Mouse (Mus musculus) adrenal gland, postnatal 36 days (tissue): ENCODE measurements at regions not wholly inside any gene's neighbourhood (a gene's known extent, or its start where the extent isn't known, plus 50 kb on each side); places are given as distances from the start of the nearest gene placed in this dataset.
A peak's percentile ranks its signal among the peaks of the same experiment; 100 is the strongest.

Experiments used
- DNase-seq, 2 experiments: peaks; one replicate each; pipeline ENCODE4 v3.0.0; 2021; ENCODE audit warnings: mixed read lengths in 1 of 2

GRCm38 (mm10) chr11:112839721-112840494 lies 57.9 kb downstream of the Sox9 start:
- DNase-seq: no peak

GRCm38 (mm10) chr11:112840495-112840828 lies 58.4 kb downstream of the Sox9 start:
- no peak for DNase-seq

GRCm38 (mm10) chr11:112844258-112844901 lies 62.4 kb downstream of the Sox9 start:
- DNase-seq: no peak

- no peak for DNase-seq
Observed at GRCm38 (mm10) chr11:112847146-112847545, 65.1 kb downstream of the Sox9 start.

DNA sequence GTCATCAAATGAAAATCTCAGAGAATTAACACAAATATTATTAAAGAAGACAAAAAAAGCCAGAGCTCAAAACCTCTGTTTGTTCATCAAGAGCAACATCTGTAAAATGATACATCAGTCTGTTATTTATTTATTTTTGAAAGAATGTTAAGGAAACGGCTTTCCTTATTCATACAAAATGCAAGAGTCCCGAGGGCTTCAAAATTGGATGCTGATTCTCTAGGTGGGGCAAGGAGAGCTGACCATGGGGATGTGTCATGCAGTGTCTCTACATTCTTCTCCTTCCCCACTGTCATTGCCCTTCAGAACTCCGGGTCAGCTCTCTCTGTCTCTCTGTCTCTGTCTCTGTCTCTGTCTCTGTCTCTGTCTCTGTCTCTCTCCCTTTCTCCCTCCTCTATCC lies 65.8 kb downstream of the Sox9 start:
- DNase-seq: no peak

DNA sequence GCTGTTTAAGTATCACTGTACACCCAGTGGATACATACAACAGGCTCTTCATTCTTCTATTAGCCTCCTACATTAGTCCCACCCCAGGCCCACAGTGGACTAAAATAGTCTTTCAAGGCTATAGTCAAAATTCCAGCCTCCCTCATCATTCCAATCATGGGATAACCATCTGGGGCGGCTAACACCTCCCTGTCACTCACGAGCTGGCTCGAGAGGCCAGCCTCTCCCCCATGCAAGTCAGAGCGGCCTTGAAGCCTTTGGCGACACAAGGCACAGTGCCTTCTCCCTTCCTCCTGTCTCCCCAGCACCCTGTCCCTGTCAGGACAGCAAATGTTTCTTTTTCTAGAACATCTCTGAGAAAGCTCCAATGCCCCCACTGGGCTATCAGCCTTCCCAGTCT lies 68.0 kb downstream of the Sox9 start:
- DNase-seq: peak in 1 of 2 experiments; percentile 24

DNA sequence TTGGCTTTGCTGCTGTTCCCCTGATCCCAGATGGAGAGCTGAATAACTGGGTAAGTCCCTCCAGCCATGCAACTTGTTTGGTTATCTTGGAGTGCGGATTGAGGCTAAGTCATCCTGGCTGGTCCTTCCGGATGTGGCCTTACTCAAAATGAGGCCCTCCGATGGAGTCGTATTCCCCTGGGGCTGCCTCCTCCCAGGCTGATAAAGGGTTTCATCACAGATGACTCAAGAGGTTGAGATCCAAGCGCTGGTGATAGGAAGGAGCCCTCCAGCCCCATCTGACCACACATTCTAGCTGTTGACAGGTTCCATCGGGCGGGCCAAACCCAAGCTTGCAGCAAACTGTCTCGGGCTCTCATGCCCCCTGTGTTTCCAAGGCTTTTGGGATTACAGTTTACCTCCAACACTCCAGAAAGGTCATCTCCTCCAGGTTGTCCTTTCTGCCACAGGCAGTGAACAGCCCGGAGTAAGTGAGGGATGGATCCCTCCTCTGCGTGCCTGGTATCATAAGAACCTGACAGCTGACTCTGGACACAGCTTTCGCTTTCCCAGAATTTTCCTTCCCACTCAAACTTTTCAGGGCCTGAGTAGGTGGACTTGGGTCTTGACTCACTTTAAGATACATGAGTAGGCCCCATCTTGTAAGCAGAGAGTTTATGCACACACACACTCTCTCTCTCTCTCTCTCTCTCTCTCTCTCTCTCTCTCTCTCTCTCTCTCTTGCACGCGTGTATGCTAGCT lies 68.7 kb downstream of the Sox9 start:
- no peak for DNase-seq

DNA sequence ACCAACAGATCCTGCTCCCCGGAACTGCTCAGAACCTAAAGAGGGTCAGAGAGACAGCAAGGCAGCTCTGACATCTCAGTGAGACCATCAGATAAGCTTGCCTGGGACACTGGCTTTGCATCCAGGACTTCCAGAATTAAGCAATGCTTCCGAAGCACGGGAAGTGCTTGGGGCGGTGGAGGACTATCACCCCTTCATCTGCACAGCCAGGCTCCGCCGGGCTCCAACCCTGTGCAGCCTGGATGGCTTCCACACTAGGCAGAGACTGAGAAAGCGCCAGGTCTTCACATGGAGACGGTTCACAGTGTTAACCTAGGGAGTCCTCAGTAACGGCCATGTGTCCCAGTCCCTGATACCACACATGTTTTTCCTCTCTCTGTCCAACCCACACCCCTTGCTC lies 69.3 kb downstream of the Sox9 start:
- DNase-seq: no peak

GRCm38 (mm10) chr11:112855975-112856374 lies 74.0 kb downstream of the Sox9 start:
- DNase-seq: no peak

- no peak for DNase-seq
Observed at GRCm38 (mm10) chr11:112859309-112859708, 77.3 kb downstream of the Sox9 start.

DNA sequence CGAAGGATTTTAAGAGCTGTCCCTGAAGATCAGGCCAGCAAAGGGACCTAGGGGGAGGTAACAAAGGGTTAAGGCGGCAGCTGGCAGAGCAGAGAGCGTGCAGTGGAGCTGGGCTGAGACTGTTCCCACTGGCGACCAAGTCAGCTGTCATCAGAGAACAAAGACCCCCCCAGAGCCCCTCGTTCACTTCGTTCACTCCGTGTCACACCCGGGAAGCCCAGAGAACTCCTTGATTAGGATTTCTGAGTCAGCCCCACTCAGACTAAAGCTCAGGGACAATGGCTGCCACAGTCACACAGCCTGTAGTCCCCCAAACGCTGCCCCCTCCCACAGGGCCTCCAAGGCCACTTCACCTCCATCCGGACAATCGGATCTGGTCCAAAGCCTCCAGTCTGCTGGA lies 78.8 kb downstream of the Sox9 start:
- no peak for DNase-seq

DNA sequence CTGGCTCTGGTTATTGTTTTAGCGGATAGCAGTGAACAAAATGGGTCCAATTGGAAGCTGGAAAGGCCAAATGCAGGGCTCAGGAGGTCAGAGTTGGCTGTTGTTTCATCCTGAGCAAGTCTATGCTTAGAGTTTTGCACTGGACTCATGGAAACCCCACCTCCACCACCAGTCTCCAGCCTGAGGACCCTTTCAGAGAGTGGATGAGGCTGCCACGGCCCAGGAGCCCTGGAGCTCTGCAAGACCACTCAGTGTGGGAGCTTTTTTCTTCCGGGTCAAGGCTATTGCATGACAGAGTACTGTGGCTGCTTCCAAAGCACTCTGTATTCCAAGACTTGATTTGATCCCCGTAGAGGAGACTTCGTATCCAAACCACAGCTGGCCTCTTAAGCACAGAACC lies 79.2 kb downstream of the Sox9 start:
- no peak for DNase-seq

- no peak for DNase-seq
Observed at GRCm38 (mm10) chr11:112865836-112866235, 83.8 kb downstream of the Sox9 start.

DNA sequence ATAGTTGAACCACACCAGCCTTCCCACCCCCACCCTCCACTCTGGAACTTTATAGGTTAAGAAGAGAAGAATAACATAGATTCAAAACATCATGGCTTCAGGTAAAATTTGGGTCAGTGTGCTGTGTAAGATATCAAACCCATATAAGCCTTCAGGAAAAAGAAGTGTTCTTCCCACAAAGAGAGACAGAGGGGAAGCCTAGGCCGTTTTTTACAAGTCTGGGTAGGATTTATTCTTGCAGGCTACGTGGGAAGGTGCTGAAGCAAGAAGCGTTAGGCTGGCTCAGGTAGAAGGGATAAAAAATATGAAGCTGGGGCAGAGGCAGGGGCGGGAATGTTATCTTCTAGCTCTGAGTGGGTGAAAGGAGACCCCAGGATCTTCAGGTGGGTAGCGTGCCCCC lies 87.5 kb downstream of the Sox9 start:
- no peak for DNase-seq

- DNase-seq: no peak
Observed at GRCm38 (mm10) chr11:112870201-112871035, 88.4 kb downstream of the Sox9 start.

- no peak for DNase-seq
Observed at GRCm38 (mm10) chr11:112872677-112873367, 90.8 kb downstream of the Sox9 start.

DNA sequence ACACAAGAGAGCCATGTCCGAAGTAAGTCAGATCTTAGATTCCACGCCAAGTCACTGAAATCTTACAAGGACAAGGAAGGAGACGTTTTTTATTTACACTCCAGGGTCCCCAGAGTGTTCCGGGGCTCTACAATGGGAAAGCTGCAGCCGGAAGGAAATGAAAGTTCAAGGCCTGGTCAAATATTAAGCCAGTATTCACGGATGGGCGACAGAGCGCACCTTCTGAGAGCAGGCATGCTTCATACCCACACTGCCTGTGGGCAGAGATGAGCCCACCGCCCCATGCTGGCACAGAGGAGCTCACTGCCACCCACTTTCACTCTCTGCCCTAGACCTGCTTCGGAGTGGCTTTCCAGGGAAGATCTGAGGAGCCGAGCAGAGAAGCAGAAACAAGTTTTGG lies 92.2 kb downstream of the Sox9 start:
- DNase-seq: no peak

DNA sequence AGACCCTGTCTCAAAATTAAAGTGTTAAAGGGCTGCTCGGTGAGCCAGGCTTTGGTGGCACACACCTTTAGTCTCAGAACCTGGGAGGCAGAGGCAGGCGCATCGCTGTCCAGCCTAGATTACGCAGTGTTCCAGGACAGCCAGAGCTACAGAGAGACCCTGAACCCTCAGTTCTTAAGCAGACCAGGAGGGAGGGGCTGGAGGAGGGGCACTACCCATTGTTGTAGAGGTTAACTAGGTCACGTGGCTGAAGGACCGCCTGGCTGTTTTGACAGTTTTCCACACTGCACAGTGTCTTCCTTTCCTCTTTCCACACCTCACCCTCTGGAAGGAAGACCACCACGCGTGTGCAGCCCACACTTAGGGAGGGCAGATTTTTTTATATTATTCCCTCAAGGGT lies 94.2 kb downstream of the Sox9 start:
- DNase-seq: no peak

DNA sequence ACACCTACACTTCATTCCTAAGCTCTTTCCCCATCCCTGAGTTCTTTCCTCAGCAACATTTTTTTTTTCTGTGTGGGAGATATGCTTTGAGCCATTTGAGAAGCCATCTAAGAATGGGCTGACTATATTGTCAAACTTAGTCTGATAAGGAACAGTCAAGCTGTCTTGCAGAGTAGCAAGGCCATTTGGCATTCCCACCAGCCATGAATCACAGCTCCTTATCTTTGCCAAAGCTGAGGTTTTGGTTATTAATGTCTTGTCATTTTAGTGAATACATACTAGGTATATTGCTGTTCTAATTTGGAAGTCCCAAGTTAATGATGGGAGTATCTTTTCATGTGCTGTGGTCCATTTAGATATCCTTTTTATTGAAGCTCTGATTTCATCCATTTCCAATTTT lies 96.4 kb downstream of the Sox9 start:
- DNase-seq: peak; percentile 23 to 38

GRCm38 (mm10) chr11:112880736-112881135 lies 98.7 kb downstream of the Sox9 start:
- DNase-seq: no peak

- DNase-seq: no peak
Observed at GRCm38 (mm10) chr11:112885336-112885940, 103.4 kb downstream of the Sox9 start.
